Mouse (Mus musculus) splenic B cell, adult 2 months (primary cell): ENCODE results near the gene Cyp2b13.
"Not testable (repeated sequence)": the region's sequence is repeated elsewhere in the genome, so short reads cannot be mapped to it uniquely, and the experiment has no call there.

Experiments
- DNase-seq: peaks from one replicate; pipeline ENCODE4 v3.0.0-alpha.2; 2011; ENCODE audit warnings: low read depth, low spot score
- H3K27me3 ChIP-seq: 2 replicates; pipeline ENCODE4 v1.6.1; 2012; ENCODE audit warnings: mild to moderate bottlenecking, low read length, moderate library complexity, mixed read lengths; ENCODE audit not compliant: control insufficient read depth, poor library complexity, insufficient read depth, severe bottlenecking
- H3K36me3 ChIP-seq: 2 replicates; pipeline ENCODE4 v1.6.1; 2012; ENCODE audit warnings: mild to moderate bottlenecking, low read length, moderate library complexity, mixed read lengths; ENCODE audit not compliant: control insufficient read depth, poor library complexity, insufficient read depth, severe bottlenecking

Gene Cyp2b13

GRCm38 (mm10) chr7:26061197-26061596, at the start of gene Cyp2b13:
Gene Cyp2b13 (plus strand): TSS chr7:26061497.
- H3K27me3 ChIP-seq, H3K36me3 ChIP-seq, DNase-seq: not testable (repeated sequence)

- H3K27me3 ChIP-seq, DNase-seq, H3K36me3 ChIP-seq: not testable (repeated sequence)
Observed at GRCm38 (mm10) chr7:26019814-26020332, 41.4 kb upstream of the Cyp2b13 start.

DNA sequence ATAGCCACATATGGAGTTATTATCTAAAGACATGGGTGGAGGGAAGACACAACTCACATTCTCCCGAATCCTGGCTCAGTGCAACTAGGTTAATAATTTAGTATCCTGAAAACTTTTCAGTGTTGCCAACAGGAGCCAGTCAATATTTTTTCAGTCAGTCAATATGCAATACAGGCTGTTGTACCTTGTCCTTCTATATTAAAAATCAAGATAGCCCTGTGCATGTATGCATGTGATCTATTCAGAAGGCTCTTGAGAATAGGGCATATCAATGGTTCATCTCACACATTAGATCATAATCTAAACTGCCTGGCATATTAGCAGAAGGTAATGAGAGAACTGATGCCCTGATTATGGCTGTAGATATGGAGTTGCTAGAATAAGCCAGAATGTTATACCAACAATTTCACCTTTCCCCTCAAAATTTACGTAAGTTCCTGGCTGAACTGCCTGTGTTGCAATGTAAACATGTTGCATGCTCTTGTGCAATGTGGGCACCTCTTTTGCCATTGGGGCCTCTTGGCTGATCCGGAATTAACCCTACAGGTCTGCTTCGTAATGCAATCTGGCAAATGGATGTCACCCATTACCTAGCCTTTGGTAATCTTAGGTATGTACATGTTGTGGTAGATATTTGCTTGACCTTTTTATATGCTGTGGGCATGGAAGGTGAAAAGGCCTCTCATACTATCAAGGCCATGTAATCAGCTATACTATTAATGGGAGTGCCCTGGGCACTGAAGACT, 6.2 kb upstream of the Cyp2b13 start:
- H3K27me3 ChIP-seq, H3K36me3 ChIP-seq, DNase-seq: not testable (repeated sequence)

GRCm38 (mm10) chr7:26071677-26072076, 10.4 kb downstream of the Cyp2b13 start:
- not testable (repeated sequence) for DNase-seq, H3K27me3 ChIP-seq, H3K36me3 ChIP-seq

DNA sequence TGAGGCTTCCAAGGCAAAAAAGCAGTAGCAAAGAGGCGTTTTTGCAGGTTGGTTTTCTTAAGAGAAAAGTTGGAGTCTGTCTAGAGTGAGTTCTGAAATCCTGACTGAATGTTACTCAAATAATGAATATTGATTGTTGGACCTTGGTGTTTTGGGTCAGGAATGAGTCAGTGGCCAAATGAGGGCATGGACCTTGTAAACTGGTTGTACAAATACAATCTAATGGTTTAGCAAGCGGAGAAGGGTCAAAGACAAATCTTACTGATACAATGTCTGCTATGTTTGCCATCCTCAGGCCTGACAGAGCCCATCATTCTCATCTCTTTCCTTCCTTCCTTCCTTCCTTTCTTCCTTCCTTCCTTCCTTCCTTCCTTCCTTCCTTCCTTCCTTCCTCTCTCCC, 21.3 kb downstream of the Cyp2b13 start:
- no peak for DNase-seq
- H3K27me3 ChIP-seq, result no peaks in the 10 kb centered on the region
- no peaks in the 10 kb centered on the region for H3K36me3 ChIP-seq

GRCm38 (mm10) chr7:26087391-26087790, 26.1 kb downstream of the Cyp2b13 start:
- H3K36me3 ChIP-seq, result no peaks in the 10 kb centered on the region
- DNase-seq, result no peak
- H3K27me3 ChIP-seq, result no peaks in the 10 kb centered on the region

DNA sequence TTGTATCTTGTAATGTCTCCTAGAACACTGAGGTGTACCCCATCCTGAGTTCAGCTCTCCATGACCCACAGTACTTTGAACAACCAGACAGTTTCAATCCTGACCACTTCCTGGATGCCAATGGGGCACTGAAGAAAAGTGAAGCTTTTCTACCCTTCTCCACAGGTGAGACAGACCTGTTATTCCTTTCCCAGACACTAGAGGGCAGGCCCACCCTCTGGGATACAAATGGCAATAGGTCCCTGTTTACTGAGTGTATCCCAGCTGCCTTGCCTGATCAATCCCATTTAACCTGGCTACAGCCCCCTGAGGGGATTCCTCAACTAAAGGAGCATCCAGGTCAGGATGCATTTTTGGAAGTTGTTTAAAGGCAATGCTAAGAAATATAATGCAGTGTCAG, 27.3 kb downstream of the Cyp2b13 start:
- DNase-seq, H3K36me3 ChIP-seq, H3K27me3 ChIP-seq: not testable (repeated sequence)

DNA sequence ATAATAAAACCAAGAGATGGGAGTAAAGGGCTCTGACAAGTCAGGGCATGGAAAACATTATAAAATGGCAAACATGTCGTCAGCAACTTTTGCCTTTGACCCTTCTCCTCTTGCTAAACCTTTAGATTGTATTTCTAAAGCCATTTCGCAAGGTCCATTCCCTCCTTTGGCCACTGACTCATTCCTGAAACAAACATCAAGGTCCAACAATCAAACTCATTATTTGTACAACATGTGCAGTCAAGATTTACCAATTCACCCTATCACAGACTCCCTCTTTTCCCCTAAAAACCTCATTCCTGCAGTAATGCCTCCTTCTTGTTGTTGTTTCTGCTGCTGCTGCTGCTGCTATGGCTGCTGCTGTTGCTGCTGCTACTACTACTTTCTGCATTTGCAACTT, 78.3 kb downstream of the Cyp2b13 start:
- DNase-seq, H3K27me3 ChIP-seq, H3K36me3 ChIP-seq: not testable (repeated sequence)

GRCm38 (mm10) chr7:26143657-26144056, 82.4 kb downstream of the Cyp2b13 start:
- H3K36me3 ChIP-seq, H3K27me3 ChIP-seq, DNase-seq: not testable (repeated sequence)
